Mouse (Mus musculus): ENCODE measurements around the gene Tubgcp2.

Tubgcp2 gene

GRCm38 (mm10) chr7:140045546-140045945, 9.1 kb upstream of the Tubgcp2 start:
- DNase-seq, result no peak

DNA sequence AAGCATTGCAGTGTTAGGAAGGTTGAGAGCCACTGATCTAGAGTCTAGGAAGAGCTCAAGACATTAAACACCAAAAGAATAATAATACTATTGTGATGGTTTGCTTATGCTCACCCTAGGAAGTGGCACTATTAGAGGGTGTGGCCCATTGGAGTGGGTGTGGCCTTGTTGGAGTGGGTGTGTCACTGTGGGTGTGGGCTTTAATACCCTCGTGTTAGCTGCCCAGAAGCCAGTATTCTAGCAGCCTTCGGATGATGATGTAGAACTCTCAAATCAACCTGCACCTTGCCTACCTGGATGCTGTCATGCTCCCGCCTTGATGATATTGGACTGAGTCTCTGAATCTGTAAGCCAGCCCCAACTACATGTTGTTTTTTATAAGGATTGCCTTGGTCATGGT, 6.3 kb upstream of the Tubgcp2 start:
- no peak for DNase-seq

GRCm38 (mm10) chr7:140037171-140037555, 694 bp upstream of the Tubgcp2 start:
- DNase-seq, result no peak

GRCm38 (mm10) chr7:140035456-140035855, 1.0 kb downstream of the Tubgcp2 start:
- no peak for DNase-seq

DNA sequence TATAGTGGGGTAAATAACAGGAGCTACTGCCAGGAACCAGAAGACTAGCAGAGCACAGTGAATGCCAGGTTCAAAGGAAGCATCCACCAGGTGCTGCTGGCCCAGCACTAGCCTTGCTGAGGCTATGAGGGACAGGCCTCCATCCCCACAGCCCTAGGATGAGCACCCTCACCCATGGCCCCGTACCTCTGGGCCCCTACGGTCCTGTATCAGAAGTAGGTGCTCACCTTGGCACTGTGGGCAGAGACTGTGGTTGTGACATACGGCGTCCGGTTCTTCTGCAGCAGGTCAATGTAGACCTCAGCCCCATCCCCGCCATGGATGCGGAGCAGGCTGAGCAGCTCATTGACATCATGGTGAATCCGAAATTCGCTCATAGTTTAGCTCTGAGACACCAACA, 3.1 kb downstream of the Tubgcp2 start:
- no peak for DNase-seq

DNA sequence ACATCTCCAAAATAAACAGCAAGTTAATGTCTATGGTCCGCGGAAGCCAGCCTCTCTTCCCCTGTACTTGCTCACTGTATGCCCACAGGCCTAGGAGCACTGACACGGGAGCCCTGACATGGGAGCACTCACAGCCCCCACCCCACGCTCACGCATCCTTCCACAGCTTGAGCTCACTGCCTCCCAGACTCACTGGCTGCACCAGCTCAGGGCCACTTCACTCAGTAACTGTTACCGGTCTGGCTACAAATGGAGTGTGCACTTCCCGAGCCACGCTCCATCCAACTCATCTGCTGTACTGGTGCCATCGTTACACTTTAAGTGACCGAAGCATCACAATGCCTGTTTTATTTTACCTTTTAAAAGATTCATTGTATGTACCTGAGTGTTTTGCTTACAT, 4.1 kb downstream of the Tubgcp2 start:
- DNase-seq, result no peak

DNA sequence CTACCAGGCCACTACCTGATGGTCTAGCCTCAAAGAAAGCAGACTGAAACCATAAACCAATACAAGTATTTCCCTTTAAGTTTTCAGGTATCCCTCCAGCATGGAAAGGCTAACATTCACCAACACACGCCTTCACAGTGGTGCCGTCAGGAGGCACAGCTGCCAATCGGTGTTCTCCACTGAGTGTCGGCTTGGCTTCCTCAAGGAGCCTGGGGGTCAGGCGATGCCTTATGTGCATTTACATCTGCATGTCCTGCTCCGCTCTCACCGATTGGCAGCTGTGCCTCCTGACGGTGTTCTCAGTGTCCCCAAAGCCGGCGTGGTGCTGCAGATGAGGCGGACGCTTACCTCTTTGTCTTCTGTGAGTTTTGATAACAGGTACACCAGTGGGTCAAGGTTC, 4.7 kb downstream of the Tubgcp2 start:
- DNase-seq, result no peak

GRCm38 (mm10) chr7:140011336-140011735, 25.1 kb downstream of the Tubgcp2 start:
- DNase-seq, result no peak

GRCm38 (mm10) chr7:140007781-140008180, 28.7 kb downstream of the Tubgcp2 start:
- DNase-seq, result no peak

GRCm38 (mm10) chr7:140006861-140007611, 29.4 kb downstream of the Tubgcp2 start:
- DNase-seq, result no peak

DNA sequence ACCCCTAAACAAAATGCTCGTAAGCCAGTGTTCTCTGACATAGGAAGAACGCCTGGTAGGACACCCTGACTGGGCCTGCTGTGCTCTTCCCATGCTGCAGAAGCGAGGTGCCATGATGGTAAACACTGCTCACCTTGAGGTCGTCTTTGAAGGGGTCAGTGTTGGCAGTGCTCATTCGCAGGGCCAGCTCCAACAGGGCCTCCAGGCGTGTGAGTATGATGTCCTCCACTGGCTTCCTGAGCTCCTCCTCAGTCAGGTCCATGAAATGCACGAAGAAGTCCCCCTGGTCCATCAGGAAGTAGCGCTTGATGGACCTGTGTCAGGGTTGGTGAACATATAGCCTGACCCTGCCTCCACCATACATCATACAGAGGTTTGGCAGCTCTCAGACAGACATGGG, 31.8 kb downstream of the Tubgcp2 start:
- no peak for DNase-seq

GRCm38 (mm10) chr7:140001086-140001740, 35.3 kb downstream of the Tubgcp2 start:
- DNase-seq, result no peak

GRCm38 (mm10) chr7:139998691-139999350, 37.6 kb downstream of the Tubgcp2 start:
- no peak for DNase-seq

- peak; percentile 29 to 56 for DNase-seq
Observed at GRCm38 (mm10) chr7:139994676-139995075, 41.8 kb downstream of the Tubgcp2 start.

DNA sequence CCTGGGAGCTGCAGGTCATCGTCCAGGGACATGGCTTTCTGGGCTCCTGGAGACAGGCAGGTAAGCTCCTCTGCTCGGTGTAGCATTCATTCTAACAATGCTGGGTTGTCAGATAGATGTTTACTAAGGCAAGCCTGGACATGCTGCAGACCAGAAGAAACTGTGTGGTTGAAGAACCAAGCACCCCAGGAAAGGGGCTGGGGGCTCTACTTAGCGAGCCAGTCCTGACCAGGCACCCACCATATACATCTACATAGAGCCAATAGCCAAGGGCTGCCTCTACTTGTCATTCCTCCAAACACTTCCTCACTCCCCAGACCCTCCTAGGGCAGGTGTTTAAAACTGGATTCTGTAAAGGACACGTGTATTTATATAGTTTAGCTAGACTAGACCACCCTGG, 42.3 kb downstream of the Tubgcp2 start:
- no peak for DNase-seq

- DNase-seq, result no peak
Observed at GRCm38 (mm10) chr7:139993532-139993931, 42.9 kb downstream of the Tubgcp2 start.

- DNase-seq, result peak in 1 of 2 experiments; percentile 30
Observed at GRCm38 (mm10) chr7:139992406-139992805, 44.1 kb downstream of the Tubgcp2 start, which contains the start of gene Adam8. Gene Adam8, minus strand, starts transcription at chr7:139992562.

DNA sequence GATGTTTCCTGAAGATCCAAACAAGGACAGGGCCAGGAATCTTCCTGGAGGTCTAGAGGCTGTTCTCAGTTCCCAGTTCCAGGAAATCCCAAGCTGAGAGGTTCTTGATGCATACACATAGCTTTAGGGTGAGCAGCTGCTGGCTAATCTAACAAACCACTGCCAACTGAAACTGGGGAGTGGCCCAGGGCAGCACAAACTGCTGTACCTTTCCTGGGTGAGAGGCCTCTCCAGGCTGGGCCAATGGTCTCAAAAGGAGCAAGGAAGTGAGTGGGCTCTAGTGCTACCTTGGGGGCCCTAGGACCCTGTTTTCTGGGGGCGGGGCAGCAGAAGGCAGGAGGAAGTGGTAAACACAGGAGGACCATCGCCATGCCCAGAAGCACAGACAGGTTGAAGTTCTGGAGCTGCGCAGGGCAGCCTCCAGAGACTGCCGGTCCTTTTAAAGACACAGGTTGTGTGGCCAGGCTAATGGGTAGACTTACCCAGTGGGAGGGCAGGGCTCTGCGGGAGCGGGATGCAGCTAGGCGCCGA, 45.5 kb downstream of the Tubgcp2 start:
- DNase-seq, result no peak

DNA sequence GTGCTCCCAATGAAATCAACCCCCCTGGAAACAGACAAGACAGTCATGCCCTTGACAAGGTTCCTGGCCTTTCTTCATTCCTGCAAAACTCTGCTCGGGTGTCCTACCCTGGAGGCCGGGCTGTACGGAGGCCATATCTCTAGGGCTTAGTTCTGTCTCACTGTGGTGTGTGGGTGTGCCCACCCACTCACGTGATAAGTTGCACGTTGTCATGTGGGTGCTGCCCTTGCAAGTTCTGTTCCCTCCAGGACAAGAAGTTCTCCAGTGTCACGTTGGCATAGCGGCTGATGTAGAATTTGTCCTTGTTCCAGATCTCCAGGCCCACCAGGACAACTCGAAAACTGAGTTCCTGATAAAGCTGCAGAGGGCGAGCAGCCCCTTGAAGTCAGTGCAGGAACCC, 48.2 kb downstream of the Tubgcp2 start:
- DNase-seq, result no peak

- DNase-seq, result no peak
Observed at GRCm38 (mm10) chr7:139984505-139984904, 52.0 kb downstream of the Tubgcp2 start.

- no peak for DNase-seq
Observed at GRCm38 (mm10) chr7:139982058-139982457, 54.4 kb downstream of the Tubgcp2 start.

GRCm38 (mm10) chr7:139980778-139981177, 55.7 kb downstream of the Tubgcp2 start:
- no peak for DNase-seq

GRCm38 (mm10) chr7:139979011-139979719, 57.3 kb downstream of the Tubgcp2 start:
- DNase-seq, result peak; percentile 9
